Mouse (Mus musculus): ENCODE data around the gene Mybpc1. TPM values are rescaled to one million over a fixed set of nuclear protein-coding genes. Genes with fewer than 3 reads are reported as not detected.
"Not testable (repeated sequence)": the region's sequence is repeated elsewhere in the genome, so short reads cannot be mapped to it uniquely, and the experiment has no call there.

Mybpc1 gene
- total RNA-seq, 2 experiments from 2014 or later: not detected

DNA sequence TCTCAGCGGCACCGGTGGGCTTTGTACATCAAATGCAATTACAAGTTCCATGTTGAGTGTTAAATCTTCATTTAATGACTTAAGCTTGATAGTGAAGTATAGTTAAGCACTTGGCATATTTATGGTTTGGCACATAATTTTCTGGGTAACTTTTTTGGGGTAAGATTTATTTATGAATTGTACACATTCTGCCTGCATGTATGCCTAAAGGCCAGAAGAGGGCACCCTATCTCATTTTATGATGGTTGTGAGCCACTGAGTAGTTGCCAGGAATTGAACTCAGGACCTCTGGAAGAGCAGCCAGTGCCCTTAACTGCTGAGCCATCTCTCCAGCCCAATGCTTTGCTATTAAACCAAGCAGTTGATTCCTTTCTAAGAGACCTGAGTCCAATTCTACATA lies 52.2 kb downstream of the Mybpc1 start:
- ATAC-seq (replicated peaks; ENCODE audit: poor library complexity): peak; percentile 48; the same call in 1 of the 2 replicates

DNA sequence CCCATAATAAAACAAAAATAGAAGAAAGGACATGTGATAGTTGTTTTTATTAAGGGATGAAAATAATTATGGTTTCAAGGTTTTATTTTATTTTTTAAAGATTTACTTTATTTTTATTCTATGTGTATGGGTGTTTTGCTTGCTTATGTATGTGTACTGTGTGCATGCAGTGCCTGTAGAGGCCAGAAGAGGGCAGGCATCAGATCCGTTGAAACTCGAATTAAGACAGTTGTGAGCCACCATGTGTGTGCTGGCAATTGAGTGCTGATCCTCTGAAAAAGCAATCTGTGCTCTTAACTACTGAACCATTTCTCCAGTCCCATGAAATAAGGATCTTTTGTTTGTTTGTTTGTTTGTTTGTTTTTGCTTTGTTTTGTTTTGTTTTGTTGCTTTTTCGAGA lies 54.7 kb downstream of the Mybpc1 start:
- 0 out of 2 replicates have a peak, but pooled peaks have one; percentile 65 for ATAC-seq (replicated peaks; ENCODE audit: poor library complexity)

DNA sequence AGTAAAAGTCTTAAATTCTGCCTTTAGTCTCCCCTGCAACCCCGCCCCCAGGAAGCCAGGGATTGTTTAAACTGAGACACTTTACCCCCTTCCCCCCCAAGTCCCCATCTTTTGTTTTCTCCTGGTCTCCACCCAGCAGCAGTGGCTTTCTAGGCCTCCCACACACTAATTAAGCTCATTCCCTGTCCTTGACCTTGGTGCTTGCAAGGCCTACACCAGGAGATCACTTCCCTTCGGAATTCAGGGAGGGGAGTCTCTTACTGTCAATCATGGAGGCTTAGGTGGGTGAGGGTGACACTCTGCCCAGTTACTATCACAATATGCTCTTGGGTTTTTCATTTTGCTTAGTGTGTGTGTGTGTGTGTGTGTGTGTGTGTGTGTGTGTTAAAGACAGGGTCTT lies 57.3 kb downstream of the Mybpc1 start:
- ATAC-seq (replicated peaks; ENCODE audit: poor library complexity): no peak

- ATAC-seq (replicated peaks; ENCODE audit: poor library complexity): no peak
Measured at GRCm38 (mm10) chr10:88530631-88531030, 74.3 kb downstream of the Mybpc1 start.

GRCm38 (mm10) chr10:88524016-88524415 lies 80.9 kb downstream of the Mybpc1 start:
- ATAC-seq (replicated peaks; ENCODE audit: poor library complexity): no peak

GRCm38 (mm10) chr10:88523212-88523611 lies 81.7 kb downstream of the Mybpc1 start:
- ATAC-seq (replicated peaks; ENCODE audit: poor library complexity): no peak

GRCm38 (mm10) chr10:88522795-88523194 lies 82.2 kb downstream of the Mybpc1 start:
- ATAC-seq (replicated peaks; ENCODE audit: poor library complexity): no peak

DNA sequence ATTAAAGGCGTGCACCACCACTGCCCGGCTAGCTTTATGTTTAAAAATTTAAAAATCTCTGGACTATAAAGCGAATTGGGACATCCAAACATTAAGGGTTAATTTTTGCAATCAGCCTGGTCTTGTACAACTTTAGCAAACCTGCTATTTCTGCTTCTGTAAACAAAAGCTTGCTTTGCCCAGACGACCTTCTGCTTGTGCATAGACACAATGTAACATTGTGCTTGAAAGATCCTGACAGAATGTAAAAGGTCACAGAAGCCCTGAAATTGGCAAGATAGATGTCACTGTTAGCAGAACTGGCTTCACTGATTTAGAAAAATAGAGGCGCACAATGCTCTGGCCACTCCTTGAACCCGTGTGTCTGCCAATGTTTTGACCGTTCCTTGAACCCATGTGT lies 89.9 kb downstream of the Mybpc1 start:
- not testable (repeated sequence) for ATAC-seq (replicated peaks; ENCODE audit: poor library complexity)

DNA sequence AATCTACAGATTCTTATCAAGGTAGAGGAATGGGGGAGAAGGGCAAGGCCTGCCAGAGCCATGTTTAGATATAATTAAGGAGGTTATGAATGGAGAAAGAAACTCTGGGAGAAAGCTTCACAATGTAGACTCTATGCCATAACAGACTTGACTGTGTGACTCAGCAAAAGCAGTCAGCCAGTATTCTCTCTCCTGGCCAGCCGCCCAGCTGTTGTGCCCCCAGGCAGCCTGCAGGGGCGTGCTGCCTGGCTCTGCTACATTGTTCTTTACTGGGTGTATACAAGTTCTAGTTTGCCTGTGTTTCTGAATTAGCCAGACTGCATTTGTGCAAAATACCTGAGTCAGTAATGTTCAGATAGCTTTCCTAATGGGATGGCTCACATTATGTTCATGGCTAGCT lies 90.5 kb downstream of the Mybpc1 start:
- ATAC-seq (replicated peaks; ENCODE audit: poor library complexity): peak; percentile 98

DNA sequence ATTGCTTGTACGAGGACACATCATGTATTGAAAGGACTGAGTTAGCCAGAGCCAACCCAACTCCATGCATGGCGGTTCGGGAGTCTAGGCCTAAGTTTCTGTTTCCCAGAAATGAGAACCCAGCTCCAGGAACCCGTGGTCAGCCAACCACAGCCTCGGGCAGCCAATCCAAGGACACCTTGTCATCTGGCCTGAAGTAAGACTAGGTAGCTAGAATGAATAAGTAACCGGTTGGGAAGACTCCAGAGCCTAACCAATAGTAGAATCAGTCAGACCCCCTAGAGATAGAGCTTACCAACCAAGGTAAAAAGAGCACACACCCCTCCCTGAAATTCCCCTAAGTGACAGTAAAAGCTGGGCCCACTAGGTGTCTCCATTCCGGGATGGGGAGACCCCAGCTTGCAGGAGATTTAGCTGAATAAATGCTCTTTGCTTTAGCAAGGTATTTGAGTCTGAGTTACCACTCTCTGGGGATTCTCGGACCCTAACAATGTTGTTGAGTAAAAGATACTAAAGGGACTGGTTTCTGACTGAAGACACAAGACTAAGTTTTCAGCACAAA lies 91.3 kb downstream of the Mybpc1 start:
- ATAC-seq (replicated peaks; ENCODE audit: poor library complexity): peak; percentile 33

DNA sequence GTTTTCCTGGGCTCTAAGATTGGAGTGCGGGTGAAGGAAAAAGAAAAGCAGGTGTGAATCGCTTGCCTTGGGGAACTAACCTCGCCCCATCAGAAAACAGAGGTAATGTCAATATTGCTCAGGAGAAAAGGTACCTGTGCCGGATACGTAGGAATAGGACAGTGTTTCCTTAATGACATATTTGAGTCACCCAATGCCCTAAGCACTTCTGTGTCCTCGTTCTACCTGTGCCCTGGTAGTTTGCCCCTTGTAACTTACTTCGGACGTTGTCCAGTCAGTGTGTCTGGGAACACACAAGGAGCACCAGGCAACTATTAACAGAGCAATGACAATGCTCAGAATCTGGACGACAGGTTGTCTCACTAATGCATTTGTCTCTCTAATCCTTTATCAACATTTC lies 93.6 kb downstream of the Mybpc1 start:
- no peak for ATAC-seq (replicated peaks; ENCODE audit: poor library complexity)

- ATAC-seq (replicated peaks; ENCODE audit: poor library complexity): no peak
Measured at GRCm38 (mm10) chr10:88510503-88511271, 94.3 kb downstream of the Mybpc1 start.

DNA sequence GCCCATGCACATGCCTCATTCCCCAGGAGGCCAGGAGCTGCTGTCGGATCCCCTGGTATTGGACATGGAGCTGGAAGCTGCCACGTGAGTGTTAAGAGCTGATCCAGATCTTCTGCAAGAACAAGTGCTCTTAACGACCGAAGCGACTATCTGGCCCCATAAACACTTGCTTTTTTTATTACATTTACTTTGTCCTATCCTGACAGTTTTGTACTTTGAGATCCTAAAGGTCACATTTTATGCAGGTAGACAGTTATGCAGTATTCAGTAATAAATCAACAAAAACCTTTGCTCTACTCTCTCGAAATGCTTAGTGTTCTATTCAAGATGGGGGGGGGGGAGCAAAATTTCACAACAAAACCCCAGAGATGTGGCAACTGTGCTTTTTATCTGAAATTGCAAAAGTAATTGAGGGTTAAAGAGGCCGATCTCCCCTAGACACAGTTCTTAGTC lies 97.2 kb downstream of the Mybpc1 start:
- ATAC-seq (replicated peaks; ENCODE audit: poor library complexity): 0 out of 2 replicates have a peak, but pooled peaks have one; percentile 12

- ATAC-seq (replicated peaks; ENCODE audit: poor library complexity): no peak
Measured at GRCm38 (mm10) chr10:88505256-88505655, 99.7 kb downstream of the Mybpc1 start.

- peak; percentile 69 for ATAC-seq (replicated peaks; ENCODE audit: poor library complexity)
Measured at GRCm38 (mm10) chr10:88504481-88504880, 100.5 kb downstream of the Mybpc1 start.

GRCm38 (mm10) chr10:88503421-88504314 lies 101.3 kb downstream of the Mybpc1 start, which contains the start of gene Chpt1:
Chpt1 (minus strand) TSS chr10:88504073.
- peak; percentile 74 for ATAC-seq (replicated peaks; ENCODE audit: poor library complexity)

DNA sequence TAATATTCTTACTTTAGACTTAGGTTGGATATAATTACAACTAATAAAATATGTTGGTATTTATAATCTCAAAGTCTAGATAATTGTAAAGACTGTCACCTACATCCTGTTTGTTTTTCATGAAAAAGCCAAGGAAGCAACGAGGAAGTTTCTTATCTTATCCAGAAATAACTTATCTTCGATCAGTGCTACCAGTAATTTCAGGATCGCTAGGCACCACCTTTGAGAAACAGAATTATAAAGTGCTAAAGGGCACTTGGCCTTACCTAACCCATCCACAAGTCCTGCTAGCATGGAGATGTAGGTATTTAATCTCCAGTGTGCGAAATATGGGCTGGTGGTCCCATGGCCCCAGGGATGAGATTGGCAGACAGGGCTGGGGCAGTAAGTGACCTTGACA lies 102.0 kb downstream of the Mybpc1 start:
- no peak for ATAC-seq (replicated peaks; ENCODE audit: poor library complexity)

GRCm38 (mm10) chr10:88501886-88502765 lies 102.8 kb downstream of the Mybpc1 start:
- ATAC-seq (replicated peaks; ENCODE audit: poor library complexity): no peak

GRCm38 (mm10) chr10:88501370-88501769 lies 103.6 kb downstream of the Mybpc1 start:
- ATAC-seq (replicated peaks; ENCODE audit: poor library complexity): no peak

GRCm38 (mm10) chr10:88499993-88500392 lies 105.0 kb downstream of the Mybpc1 start:
- ATAC-seq (replicated peaks; ENCODE audit: poor library complexity): no peak

Data from megakaryocyte progenitor cell, adult 5-6 weeks (primary cell).